Mouse (Mus musculus) G1E (cell line): ENCODE results near the gene Supt16. TPM values are rescaled to one million over a fixed set of nuclear protein-coding genes. Genes with fewer than 3 reads are reported as not detected.
A peak's percentile ranks its signal among the peaks of the same experiment; 100 is the strongest.

Source experiments
- ATAC-seq: 2 replicates; pipeline ENCODE4 v1.8.0; 2016; ENCODE audit warnings: mild to moderate bottlenecking; ENCODE audit not compliant: insufficient number of reproducible peaks, poor library complexity, low FRiP score, severe bottlenecking; ENCODE audit errors: extremely low read depth
- DNase-seq: peaks from one replicate; pipeline ENCODE4 v3.0.0; 2012; ENCODE audit warnings: low spot score
- H3K27me3 ChIP-seq: 2 replicates; pipeline ENCODE4 v1.6.1; 2012; ENCODE audit warnings: mild to moderate bottlenecking, low read length, inconsistent platforms; ENCODE audit not compliant: insufficient read depth
- H3K36me3 ChIP-seq: replicated peaks from 2 replicates; pipeline ENCODE3; 2012; ENCODE audit warnings: mild to moderate bottlenecking, inconsistent platforms
- H3K4me1 ChIP-seq: 2 replicates; pipeline ENCODE4 v1.6.1; 2012; ENCODE audit warnings: low read depth, low read length, inconsistent platforms, mixed read lengths; ENCODE audit not compliant: insufficient read depth
- H3K4me3 ChIP-seq: 2 replicates; pipeline ENCODE4 v1.5.1; 2012; ENCODE audit warnings: low read depth, mild to moderate bottlenecking, inconsistent platforms, low read length, moderate library complexity, mixed read lengths
- H3K9me3 ChIP-seq: replicated peaks from 2 replicates; pipeline ENCODE4 v1.6.1; 2012; ENCODE audit warnings: inconsistent platforms
- CTCF ChIP-seq: IDR thresholded peaks from 2 replicates; pipeline ENCODE4 v1.5.1; 2012; ENCODE audit warnings: low read depth, low read length, inconsistent platforms, mixed read lengths
- GATA1 ChIP-seq: IDR thresholded peaks from 2 replicates; pipeline ENCODE4 v1.6.1; 2012; ENCODE audit warnings: borderline replicate concordance, low read length, inconsistent platforms, mixed read lengths
- GATA2 ChIP-seq: IDR thresholded peaks from 2 replicates; pipeline ENCODE4 v1.6.1; 2012; ENCODE audit warnings: low read depth, low read length, inconsistent platforms, borderline replicate concordance
- POLR2AphosphoS5 ChIP-seq: IDR thresholded peaks from 2 replicates; pipeline ENCODE4 v1.6.1; 2012; ENCODE audit warnings: low read depth, low read length, inconsistent platforms; ENCODE audit not compliant: insufficient replicate concordance
- TAL1 ChIP-seq: conservative IDR thresholded peaks from 2 replicates; pipeline ENCODE4 v1.6.1; 2012; ENCODE audit warnings: low read depth, low read length, inconsistent platforms, mixed read lengths
- polyA plus RNA-seq: library from polyadenylated mRNA; stranded (reverse); fragments of >175 nt; gene quantifications from 2 replicates; pipeline ENCODE4 v1.2.3, GENCODE M21; 2012
- total RNA-seq, 2 experiments: library from RNA; stranded (forward) in 1 of 2; stranded (reverse) in 1 of 2; fragments of 200-1000 nt in 1 of 2; fragments of >200 nt in 1 of 2; fragmentation: Nextera tagmentation in 1 of 2; gene quantifications; 2 replicates each; pipeline ENCODE4 v1.2.3; 2014 to 2017

Supt16 gene
- total and polyA plus RNA-seq, 3 experiments = 44.7 to 225 (median 173) TPM

GRCm38 (mm10) chr14:52140577-52141444 lies 56.4 kb downstream of the Supt16 start:
- Histone ChIP-seq H3K36me3 (no peaks in the 10 kb centered on the region), H3K4me1 (no peaks in the 10 kb centered on the region), H3K9me3 (no peaks in the 10 kb centered on the region), H3K27me3 (peaks cover 47% of the 10 kb centered on the region), H3K4me3 (no peak overlapping the region)
- TF ChIP-seq CTCF = no peak
- no peak for TF ChIP-seq POLR2AphosphoS5
- ATAC-seq = no peak
- DNase-seq = no peak

- ATAC-seq = no peak
- Histone ChIP-seq H3K27me3 (peaks cover 11% of the 10 kb centered on the region), H3K9me3 (peaks cover 4% of the 10 kb centered on the region; the same call in 1 of the 2 replicates), H3K4me1 (no peaks in the 10 kb centered on the region), H3K4me3 (no peak overlapping the region), H3K36me3 (no peaks in the 10 kb centered on the region)
- no peak for DNase-seq
- TF ChIP-seq CTCF = no peak
- no peak for TF ChIP-seq GATA1
- no peak for TF ChIP-seq GATA2
- TF ChIP-seq TAL1 = no peak
- no peak for TF ChIP-seq POLR2AphosphoS5
These were observed 63.6 kb downstream of the Supt16 start for GRCm38 (mm10) chr14:52133584-52133983.

- no peak for TF ChIP-seq GATA1
- TF ChIP-seq TAL1 = no peak
- no peak for TF ChIP-seq POLR2AphosphoS5
- no peak for TF ChIP-seq GATA2
- TF ChIP-seq CTCF = no peak
- Histone ChIP-seq H3K27me3 (peaks cover 15% of the 10 kb centered on the region), H3K4me3 (no peak overlapping the region), H3K36me3 (no peaks in the 10 kb centered on the region), H3K4me1 (no peaks in the 10 kb centered on the region), H3K9me3 (no peaks in the 10 kb centered on the region)
- ATAC-seq (no peak), DNase-seq (no peak)
These were observed 72.6 kb downstream of the Supt16 start for GRCm38 (mm10) chr14:52124636-52125035.

GRCm38 (mm10) chr14:52123918-52124317 lies 73.3 kb downstream of the Supt16 start:
- ATAC-seq = no peak
- peaks cover 4% of the 10 kb centered on the region; the same call in 1 of the 2 replicates for H3K4me1 ChIP-seq
- H3K9me3 ChIP-seq = no peaks in the 10 kb centered on the region
- no peaks in the 10 kb centered on the region for H3K36me3 ChIP-seq
- H3K4me3 ChIP-seq = no peak overlapping the region
- DNase-seq = peak; percentile 38
- H3K27me3 ChIP-seq = peaks cover 18% of the 10 kb centered on the region
- TF ChIP-seq TAL1 = no peak
- TF ChIP-seq POLR2AphosphoS5 = no peak
- TF ChIP-seq GATA1 = no peak
- TF ChIP-seq GATA2 = no peak
- peak; percentile 28; the same call in 1 of the 2 replicates for TF ChIP-seq CTCF

- peaks cover 17% of the 10 kb centered on the region for H3K27me3 ChIP-seq
- no peaks in the 10 kb centered on the region for H3K9me3 ChIP-seq
- DNase-seq (no peak), ATAC-seq (no peak)
- H3K36me3 ChIP-seq = no peaks in the 10 kb centered on the region
- no peak overlapping the region for H3K4me3 ChIP-seq
- TF ChIP-seq POLR2AphosphoS5 = no peak
- no peak for TF ChIP-seq CTCF
- TF ChIP-seq GATA2 = no peak
- TF ChIP-seq GATA1 = no peak
- no peak for TF ChIP-seq TAL1
- H3K4me1 ChIP-seq = peaks cover 4% of the 10 kb centered on the region; the same call in 1 of the 2 replicates
These were observed 77.0 kb downstream of the Supt16 start for GRCm38 (mm10) chr14:52120169-52120568.

- TF ChIP-seq GATA1 = no peak
- TF ChIP-seq TAL1 = no peak
- TF ChIP-seq CTCF = no peak
- no peak for TF ChIP-seq GATA2
- TF ChIP-seq POLR2AphosphoS5 = no peak
- Histone ChIP-seq H3K4me1 (peaks cover 4% of the 10 kb centered on the region; the same call in 1 of the 2 replicates), H3K36me3 (no peaks in the 10 kb centered on the region), H3K9me3 (no peaks in the 10 kb centered on the region), H3K27me3 (peaks cover 17% of the 10 kb centered on the region), H3K4me3 (no peak overlapping the region)
- no peak for ATAC-seq
- DNase-seq = no peak
These were observed 78.2 kb downstream of the Supt16 start for GRCm38 (mm10) chr14:52118823-52119608.
